In the genomic region with DNA sequence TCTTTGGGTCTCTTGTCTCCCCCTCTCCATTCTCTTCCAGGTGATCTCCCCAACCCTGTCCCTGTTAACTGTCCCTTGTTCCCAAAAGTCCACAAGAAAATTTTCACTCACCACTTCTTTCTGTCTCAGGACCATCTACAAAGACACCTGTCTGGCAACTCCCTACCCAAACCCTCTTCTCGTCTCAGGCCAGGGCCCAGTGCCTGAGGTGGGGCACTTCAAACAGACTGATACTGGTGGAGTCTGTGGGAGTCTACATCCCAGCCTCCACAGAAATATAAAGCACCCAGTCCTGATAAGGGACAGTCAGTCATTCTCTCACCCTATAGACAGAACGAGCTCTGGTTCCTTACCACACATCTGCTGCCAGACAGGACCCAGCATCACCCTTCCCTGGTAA, we compare ENCODE assay signal across 39 mouse cellular contexts. TPM values are rescaled to one million over a fixed set of nuclear protein-coding genes. Genes with fewer than 3 reads are reported as not detected.
"Had no signal": no experiment of that assay in that cellular context is flagged by ENCODE, and none has a peak within 500 bp of the region (broad histone marks: within the 10 kb centered on the region; RNA-seq: fewer than 3 reads in every experiment).

Gsdma2 (plus strand) TSS at position 301 of the 400 bp plus-strand sequence.

- H3K9ac ChIP-seq: heart, embryonic 12.5 days; heart, embryonic 13.5 days; heart, embryonic 15.5 days; hindbrain, embryonic 12.5 days; hindbrain, embryonic 13.5 days; hindbrain, embryonic 14.5 days; hindbrain, embryonic 15.5 days; intestine, embryonic 15.5 days; kidney, embryonic 15.5 days had no signal

- H3K9me3 ChIP-seq: heart, embryonic 10.5 days; heart, embryonic 12.5 days; heart, embryonic 13.5 days; heart, embryonic 15.5 days; hindbrain, embryonic 10.5 days; hindbrain, embryonic 12.5 days; hindbrain, embryonic 13.5 days; hindbrain, embryonic 15.5 days; intestine, embryonic 15.5 days; kidney, embryonic 15.5 days had no signal

- H3K27ac ChIP-seq: heart, embryonic 10.5 days; heart, embryonic 13.5 days; heart, embryonic 15.5 days; hindbrain, embryonic 10.5 days; hindbrain, embryonic 12.5 days; hindbrain, embryonic 13.5 days; hindbrain, embryonic 14.5 days; hindbrain, embryonic 15.5 days; hindbrain, postnatal 0 days; intestine, embryonic 15.5 days; kidney, embryonic 15.5 days; kidney, postnatal 0 days; layer of hippocampus, adult 2 months had no signal

- DNase-seq: heart, postnatal 10 days; heart, postnatal 36 days; heart, postnatal 4 days; kidney, postnatal 10 days; kidney, postnatal 4 days; layer of hippocampus, adult 9-11 months; layer of hippocampus, postnatal 36 days had no signal

- H3K27me3 ChIP-seq: hindbrain, embryonic 12.5 days; hindbrain, embryonic 15.5 days; intestine, embryonic 15.5 days had no signal

- H3K4me1 ChIP-seq: heart, embryonic 10.5 days; heart, embryonic 12.5 days; heart, embryonic 13.5 days; heart, embryonic 15.5 days; hindbrain, embryonic 10.5 days; hindbrain, embryonic 12.5 days; hindbrain, embryonic 13.5 days; hindbrain, embryonic 15.5 days; intestine, embryonic 15.5 days had no signal

- ATAC-seq: hindbrain, embryonic 16.5 days; hindbrain, postnatal 0 days; inflammation-experienced regulatory T-cells, adult 6 months; intestine, embryonic 15.5 days; intestine, embryonic 16.5 days; intestine, postnatal 0 days had no signal

- H3K36me3 ChIP-seq: heart, embryonic 10.5 days; heart, embryonic 12.5 days; heart, embryonic 13.5 days; heart, embryonic 15.5 days; hindbrain, embryonic 10.5 days; hindbrain, embryonic 12.5 days; hindbrain, embryonic 13.5 days; hindbrain, embryonic 15.5 days; intestine, embryonic 15.5 days; kidney, embryonic 15.5 days had no signal

- H3K4me3 ChIP-seq: heart, embryonic 10.5 days; heart, embryonic 12.5 days; heart, embryonic 13.5 days; heart, embryonic 15.5 days; hindbrain, embryonic 10.5 days; hindbrain, embryonic 12.5 days; hindbrain, embryonic 13.5 days; hindbrain, embryonic 15.5 days; intestine, embryonic 15.5 days; kidney, embryonic 15.5 days; layer of hippocampus, adult 2 months had no signal

- H3K4me2 ChIP-seq: heart, embryonic 11.5 days; heart, embryonic 12.5 days; heart, embryonic 13.5 days; heart, embryonic 15.5 days; hindbrain, embryonic 12.5 days; hindbrain, embryonic 13.5 days; hindbrain, embryonic 14.5 days; hindbrain, embryonic 15.5 days; intestine, embryonic 15.5 days; kidney, embryonic 15.5 days had no signal

RNA-seq across cellular contexts. Expression of gene Gsdma2, which starts in this region (rescaled TPM):
- total RNA-seq: heart, postnatal 36 days; heart, postnatal 4 days; hematopoietic stem cell, adult 5-6 weeks; hindbrain, postnatal 0 days; layer of hippocampus, adult 18-20 months; layer of hippocampus, adult 2 months; layer of hippocampus, adult 8-10 months; layer of hippocampus, postnatal 10 days; layer of hippocampus, postnatal 14 days; layer of hippocampus, postnatal 36 days; left cerebral cortex, adult 18-20 months; left cerebral cortex, adult 8-10 months had no signal
- polyA plus RNA-seq: heart, embryonic 10.5 days; heart, embryonic 11.5 days; heart, embryonic 12.5 days; heart, embryonic 13.5 days; heart, embryonic 14.5 days; heart, embryonic 15.5 days; heart, postnatal 0 days; hindbrain, embryonic 10.5 days; hindbrain, embryonic 11.5 days; hindbrain, embryonic 12.5 days; hindbrain, embryonic 14.5 days; hindbrain, embryonic 15.5 days; hindbrain, embryonic 16.5 days; hindbrain, postnatal 0 days; inflammation-experienced regulatory T-cells, adult 6 months; intestine, embryonic 14.5 days; kidney, embryonic 14.5 days; kidney, embryonic 15.5 days; kidney, embryonic 16.5 days; kidney, postnatal 0 days had no signal
